In genomic region chr5:28884746-28885365, GRCm38 (mm10) we compare ENCODE assay signal across 14 mouse cellular contexts.
"Had no signal": no experiment of that assay in that cellular context is flagged by ENCODE, and none has a peak within 500 bp of the region (broad histone marks: within the 10 kb centered on the region; RNA-seq: fewer than 3 reads in every experiment).

No protein-coding gene starts in this region.

- H3K4me1 ChIP-seq: limb, embryonic 10.5 days; liver, embryonic 15.5 days; neural tube, embryonic 12.5 days; stomach, embryonic 15.5 days had no signal

- H3K27ac ChIP-seq: left cerebral cortex, adult 2 months; limb, embryonic 10.5 days; liver, embryonic 15.5 days; neural tube, embryonic 12.5 days; stomach, embryonic 15.5 days had no signal

- H3K4me3 ChIP-seq: left cerebral cortex, adult 2 months; limb, embryonic 10.5 days; liver, embryonic 15.5 days; neural tube, embryonic 12.5 days; stomach, embryonic 15.5 days had no signal

- H3K36me3 ChIP-seq: limb, embryonic 10.5 days; liver, embryonic 15.5 days; neural tube, embryonic 12.5 days; stomach, embryonic 15.5 days had no signal

- H3K9me3 ChIP-seq: limb, embryonic 10.5 days; liver, embryonic 15.5 days; neural tube, embryonic 12.5 days; stomach, embryonic 15.5 days had no signal

- H3K4me2 ChIP-seq: liver, embryonic 11.5 days; liver, embryonic 15.5 days; neural tube, embryonic 12.5 days; stomach, embryonic 15.5 days had no signal

- H3K9ac ChIP-seq: liver, embryonic 15.5 days; neural tube, embryonic 12.5 days; stomach, embryonic 15.5 days had no signal

- H3K27me3 ChIP-seq: liver, embryonic 15.5 days; neural tube, embryonic 12.5 days; stomach, embryonic 15.5 days had no signal

- DNase-seq: kidney, postnatal 10 days; lung, adult 2 months; lung, postnatal 36 days; midbrain, embryonic 14.5 days; right cerebral cortex, postnatal 4 days; spleen, adult 18-20 months; thymus, postnatal 4 days had no signal

- ATAC-seq: lung, postnatal 0 days had no signal
